Mouse (Mus musculus): Measurements from ENCODE around the gene Fam53a.

Gene Fam53a

DNA sequence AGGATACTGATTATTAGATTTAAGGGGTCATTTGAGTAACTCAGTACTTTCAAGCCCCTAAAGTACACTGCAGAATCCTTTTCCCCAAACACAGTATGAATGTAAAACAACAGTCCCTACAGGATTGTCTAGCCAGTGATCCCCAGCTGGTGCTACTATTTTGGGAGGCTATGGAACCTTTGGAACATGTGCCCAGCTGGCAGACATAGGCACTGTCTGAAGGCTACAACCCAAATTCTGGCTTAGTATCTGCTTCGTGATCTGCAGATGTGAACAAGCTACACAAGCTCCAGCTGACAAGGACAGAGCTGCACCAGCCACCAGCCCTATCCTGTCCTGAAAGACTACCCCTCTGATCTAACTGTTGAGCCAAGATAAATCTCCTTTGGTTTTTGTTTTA is 3.1 kb upstream of the Fam53a start:
- in situ Hi-C loops (cut with MboI; ENCODE audit: low sequenced_read_pairs): no loop called here

- in situ Hi-C loops (cut with MboI; ENCODE audit: low sequenced_read_pairs): no loop called here
Observed at GRCm38 (mm10) chr5:33630615-33631014, 1.2 kb upstream of the Fam53a start.

DNA sequence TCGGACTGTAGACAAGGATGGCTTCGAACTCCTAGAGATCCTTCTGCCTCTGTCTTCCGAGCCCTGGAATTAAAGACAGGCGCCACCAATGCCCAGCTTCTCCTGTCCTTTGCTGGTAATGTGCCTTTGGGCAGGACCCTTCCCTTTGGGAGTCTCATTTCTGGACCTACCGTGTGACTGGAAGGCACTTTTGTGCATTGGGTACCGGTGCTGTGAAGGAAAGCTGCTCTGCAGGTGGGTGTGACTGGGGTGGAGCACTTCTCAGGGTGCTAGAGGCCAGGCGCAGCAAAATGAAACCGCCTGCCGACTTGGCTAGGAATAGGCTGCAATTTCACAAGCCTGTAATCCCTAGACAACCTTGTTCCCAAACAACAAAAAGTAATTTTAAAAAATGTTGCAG is 626 bp upstream of the Fam53a start:
- in situ Hi-C loops (cut with MboI; ENCODE audit: low sequenced_read_pairs): no loop called here

- in situ Hi-C loops (cut with MboI; ENCODE audit: low sequenced_read_pairs): no loop called here
Observed at GRCm38 (mm10) chr5:33628820-33629300, 575 bp downstream of the Fam53a start.

- in situ Hi-C loops (cut with MboI; ENCODE audit: low sequenced_read_pairs): no loop called here
Observed at GRCm38 (mm10) chr5:33627968-33628367, 1.5 kb downstream of the Fam53a start.

DNA sequence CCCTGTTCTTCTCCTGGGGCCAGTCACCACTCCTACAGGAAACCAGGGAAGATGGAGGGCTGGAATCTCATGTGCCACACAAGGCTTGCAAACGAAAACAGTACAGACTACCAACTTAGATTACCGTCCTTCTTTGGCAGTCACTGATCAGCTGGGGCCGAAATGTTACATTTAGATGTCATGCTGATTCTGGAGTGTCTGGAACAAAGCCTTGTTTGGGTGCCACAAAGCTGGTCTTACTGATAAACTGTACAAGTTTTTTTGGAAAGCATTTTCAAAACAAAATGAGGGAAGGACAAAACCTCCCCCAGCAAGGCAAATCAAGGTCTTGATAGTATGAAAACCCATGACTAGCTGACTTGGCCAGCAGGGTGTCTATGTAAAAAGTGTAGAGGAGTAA is 5.7 kb downstream of the Fam53a start:
- in situ Hi-C loops (cut with MboI; ENCODE audit: low sequenced_read_pairs): no loop called here

- in situ Hi-C loops (cut with MboI; ENCODE audit: low sequenced_read_pairs): no loop called here
Observed at GRCm38 (mm10) chr5:33622671-33623070, 6.8 kb downstream of the Fam53a start.

GRCm38 (mm10) chr5:33614391-33614790 is 15.0 kb downstream of the Fam53a start:
- in situ Hi-C loops (cut with MboI; ENCODE audit: low sequenced_read_pairs): no loop called here

DNA sequence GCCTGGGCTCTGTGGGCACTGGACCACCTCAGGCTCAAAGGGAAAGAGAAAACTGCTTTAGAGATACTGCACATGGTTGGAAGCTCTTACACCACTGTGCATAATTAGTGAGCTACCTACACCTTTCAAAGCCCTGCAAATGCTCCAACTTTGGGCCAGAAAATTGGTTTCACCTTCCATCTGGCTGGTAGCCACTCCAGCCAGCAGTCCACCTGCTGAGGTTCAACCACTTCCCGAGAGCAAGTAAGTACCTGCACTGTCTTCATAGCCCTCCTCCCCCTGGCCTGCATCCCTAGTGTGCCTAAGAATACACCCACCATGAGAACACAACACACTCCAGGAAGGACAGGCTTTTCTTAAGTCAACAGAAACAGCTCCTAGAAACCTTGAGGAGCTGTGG is 17.6 kb downstream of the Fam53a start:
- in situ Hi-C loops (cut with MboI; ENCODE audit: low sequenced_read_pairs): no loop called here

GRCm38 (mm10) chr5:33609226-33609625 is 20.2 kb downstream of the Fam53a start:
- in situ Hi-C loops (cut with MboI; ENCODE audit: low sequenced_read_pairs): no loop called here

- in situ Hi-C loops (cut with MboI; ENCODE audit: low sequenced_read_pairs): no loop called here
Observed at GRCm38 (mm10) chr5:33607434-33607833, 22.0 kb downstream of the Fam53a start.

DNA sequence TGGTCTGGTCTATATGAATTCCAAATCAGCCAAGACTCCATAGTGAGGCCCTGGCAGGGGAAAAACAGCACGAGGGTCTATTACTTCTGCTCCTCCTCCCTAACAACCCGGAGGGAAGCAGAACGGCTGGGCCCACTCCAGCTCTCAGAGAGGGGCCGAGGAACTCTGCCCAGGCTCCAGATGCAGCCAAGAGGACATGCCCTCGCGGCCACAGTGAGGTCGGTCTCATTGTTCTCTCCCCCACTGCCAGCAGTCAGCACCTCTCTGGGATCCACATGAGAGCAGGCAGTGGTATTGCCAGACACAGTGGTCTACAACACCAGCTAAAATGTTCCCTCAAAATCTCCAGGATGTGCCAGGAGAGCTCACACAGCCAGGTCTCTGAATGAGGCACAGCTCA is 22.8 kb downstream of the Fam53a start:
- in situ Hi-C loops (cut with MboI; ENCODE audit: low sequenced_read_pairs): no loop called here

- in situ Hi-C loops (cut with MboI; ENCODE audit: low sequenced_read_pairs): no loop called here
Observed at GRCm38 (mm10) chr5:33605314-33605713, 24.1 kb downstream of the Fam53a start.

DNA sequence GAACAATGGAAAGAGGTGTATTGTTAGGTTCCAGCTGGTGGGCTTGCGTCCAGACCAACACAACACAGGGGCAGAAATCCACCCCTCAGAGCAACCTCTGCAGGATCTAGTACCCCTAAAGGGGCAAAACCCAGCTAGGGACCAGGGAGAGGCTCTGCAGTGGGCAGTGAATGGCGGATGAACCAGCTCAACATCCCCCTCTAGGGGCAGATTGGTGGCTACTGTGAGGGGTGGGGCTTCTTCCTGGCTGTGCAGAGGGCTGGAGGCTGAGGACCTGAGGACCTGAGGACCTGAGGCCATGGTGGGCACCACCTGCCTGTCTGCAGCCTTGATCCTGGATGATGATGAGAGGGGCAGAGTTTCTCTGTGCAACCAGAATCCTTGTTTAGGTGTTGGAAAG is 35.8 kb downstream of the Fam53a start:
- in situ Hi-C loops (cut with MboI; ENCODE audit: low sequenced_read_pairs): loop anchor here (5.0 kb wide), 1 partner anchor 211 kb away; no protein-coding TSS in a partner anchor

DNA sequence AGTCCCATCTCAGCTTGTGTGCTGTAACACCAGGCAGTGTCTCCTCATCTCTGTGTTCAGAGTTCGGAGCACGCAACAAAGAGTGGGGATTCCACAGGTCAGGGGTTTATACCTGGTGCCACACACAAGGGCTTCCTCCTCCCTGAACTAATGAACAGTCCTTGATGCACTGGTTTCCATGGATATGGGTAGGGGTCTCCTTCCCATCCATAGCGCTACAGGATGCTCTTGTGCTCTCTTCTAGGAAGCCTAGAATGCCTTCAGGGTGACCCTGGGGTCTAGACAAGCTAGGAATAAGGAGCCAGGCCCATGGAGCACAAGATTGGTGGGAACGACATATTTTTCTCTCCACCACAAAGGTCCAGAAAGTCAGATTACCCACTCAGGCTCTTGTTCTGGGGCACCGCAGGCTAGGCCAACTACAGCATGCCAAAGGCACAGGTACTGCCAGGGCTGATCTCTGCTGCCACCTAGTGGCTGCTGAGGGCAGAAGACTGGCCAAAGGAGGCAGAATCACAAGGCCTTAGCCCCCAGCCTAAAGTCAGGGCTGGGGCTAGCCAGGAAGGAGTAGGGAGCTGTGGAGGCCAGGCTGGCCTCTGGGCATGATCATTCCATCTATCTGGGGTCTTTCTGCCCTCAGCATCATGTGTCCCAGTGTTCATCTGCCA is 40.1 kb downstream of the Fam53a start:
- in situ Hi-C loops (cut with MboI; ENCODE audit: low sequenced_read_pairs): no loop called here

DNA sequence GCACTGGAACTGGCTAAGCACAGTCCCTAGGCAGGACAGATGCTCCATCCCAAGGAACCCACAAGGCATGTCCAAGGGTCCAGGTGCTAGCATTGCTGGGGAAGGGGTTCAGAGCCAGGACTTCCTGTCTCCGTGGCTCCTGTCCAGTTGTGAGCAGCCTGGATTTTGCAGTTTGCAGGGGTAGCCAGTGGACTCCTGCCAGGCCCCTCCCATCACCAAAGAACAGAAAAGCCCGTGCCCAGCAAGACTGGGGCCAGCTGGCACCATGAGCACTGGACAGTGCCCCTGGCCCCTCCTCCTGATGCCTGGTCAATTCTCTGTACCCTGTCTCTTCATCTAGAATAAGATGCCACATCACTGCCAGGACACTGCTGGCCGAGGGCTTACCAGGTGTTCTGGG is 41.4 kb downstream of the Fam53a start:
- in situ Hi-C loops (cut with MboI; ENCODE audit: low sequenced_read_pairs): no loop called here

DNA sequence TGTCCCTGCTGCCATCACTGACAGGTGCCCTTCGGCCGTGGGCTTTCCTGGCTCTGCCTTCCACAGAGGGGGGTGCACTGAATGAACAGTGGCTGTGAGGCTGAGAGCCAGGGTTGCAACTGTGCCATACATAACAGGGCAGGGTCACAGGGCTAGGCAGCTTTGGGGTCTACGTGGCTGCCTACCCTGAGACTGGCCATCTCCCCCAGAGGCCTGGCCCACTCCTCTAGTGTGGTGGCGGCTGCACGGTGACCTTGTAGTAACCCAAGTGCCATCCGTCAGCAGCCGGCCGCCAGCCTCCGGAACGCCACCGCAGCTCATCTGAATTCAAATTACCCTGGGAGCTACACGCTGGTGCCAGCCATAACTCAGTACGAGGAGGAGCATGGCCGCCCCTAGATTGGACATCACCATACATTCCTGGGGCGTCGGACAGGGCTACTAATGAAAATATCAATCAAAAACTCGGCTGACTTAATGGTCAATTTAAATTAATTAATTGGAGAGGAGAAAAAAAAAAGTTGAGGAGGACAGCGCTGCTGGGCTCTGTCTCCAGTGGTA is 41.9 kb downstream of the Fam53a start:
- in situ Hi-C loops (cut with MboI; ENCODE audit: low sequenced_read_pairs): no loop called here

DNA sequence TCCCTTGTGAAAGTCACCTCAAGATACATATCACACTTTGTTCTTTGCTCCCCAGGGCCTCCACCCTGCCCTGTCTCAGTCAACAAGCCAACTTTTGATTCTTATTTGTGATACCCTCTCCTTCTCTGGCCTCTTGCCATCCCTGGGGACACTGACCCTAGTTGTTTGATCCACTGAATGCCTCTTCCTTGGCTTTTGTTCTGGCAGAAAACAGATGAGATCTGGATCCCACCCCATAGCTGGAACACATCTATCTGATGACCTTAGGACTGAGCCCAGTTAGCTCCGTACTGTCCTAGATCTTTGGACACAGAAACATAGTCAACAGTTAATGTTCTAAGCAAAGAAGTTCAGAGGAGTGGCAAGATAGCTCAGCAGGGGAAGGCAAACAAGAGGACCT is 49.1 kb downstream of the Fam53a start:
- in situ Hi-C loops (cut with MboI; ENCODE audit: low sequenced_read_pairs): no loop called here

DNA sequence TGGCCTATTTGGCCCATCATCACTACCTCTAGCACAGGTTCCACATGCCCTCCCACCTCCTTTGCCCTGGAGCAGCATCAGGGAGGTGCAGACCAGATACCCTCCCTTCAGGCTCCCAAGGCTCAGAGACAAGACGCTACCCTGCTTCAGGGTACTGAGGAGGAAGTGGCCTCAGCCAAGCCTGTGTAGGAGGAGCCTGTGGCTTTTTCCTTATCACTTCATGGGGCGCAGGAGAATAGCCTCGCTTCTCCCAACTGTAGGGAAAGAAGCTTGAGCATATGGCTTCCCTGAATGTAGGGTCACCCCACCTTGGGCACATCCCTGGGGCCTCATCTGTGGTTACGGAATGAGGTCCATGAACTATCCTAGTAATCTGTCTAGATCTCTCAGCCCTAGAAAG is 55.2 kb downstream of the Fam53a start:
- in situ Hi-C loops (cut with MboI; ENCODE audit: low sequenced_read_pairs): no loop called here

DNA sequence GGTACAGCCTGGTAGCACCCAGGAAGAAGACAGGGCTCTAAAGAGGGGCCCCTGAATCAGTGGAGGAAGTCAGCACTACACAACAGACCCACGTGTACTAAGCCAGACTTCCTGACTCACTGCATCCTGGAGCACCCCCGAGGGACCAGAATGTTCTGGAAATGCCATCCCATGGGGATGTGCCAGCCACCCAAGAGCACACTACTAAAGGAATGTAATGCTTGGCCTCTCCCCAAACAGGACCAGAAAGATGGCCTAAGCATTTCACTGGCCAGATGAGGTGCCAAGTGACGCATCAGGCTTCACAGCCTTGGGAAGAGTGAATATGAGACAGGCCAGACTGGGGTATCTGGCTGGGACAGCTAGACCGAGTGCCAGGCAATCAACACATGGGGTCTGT is 63.5 kb downstream of the Fam53a start:
- in situ Hi-C loops (cut with MboI; ENCODE audit: low sequenced_read_pairs): no loop called here

- in situ Hi-C loops (cut with MboI; ENCODE audit: low sequenced_read_pairs): no loop called here
Observed at GRCm38 (mm10) chr5:33556277-33556995, 73.0 kb downstream of the Fam53a start.
